Mouse (Mus musculus) hindbrain, embryonic 12.5 days (tissue): ENCODE data around the gene Hist1h3f. TPM values are rescaled to one million over a fixed set of nuclear protein-coding genes. Genes with fewer than 3 reads are reported as not detected.
"Not testable (repeated sequence)": the region's sequence is repeated elsewhere in the genome, so short reads cannot be mapped to it uniquely, and the experiment has no call there.

Experiments
- ATAC-seq: fragments of 200-750 bp; cut with Nextera tagmentation; 2 replicates; pipeline ENCODE4 v1.8.0; 2017; ENCODE audit warnings: moderate TSS enrichment; ENCODE audit not compliant: low FRiP score
- H3K27ac ChIP-seq: fragments of 300-500 bp; sonication (generic); 2 replicates; pipeline ENCODE4 v1.5.1; 2016; ENCODE audit warnings: mild to moderate bottlenecking
- H3K27me3 ChIP-seq: fragments of 300-500 bp; sonication (generic); 2 replicates; pipeline ENCODE4 v1.6.1; 2016; ENCODE audit warnings: mild to moderate bottlenecking
- H3K36me3 ChIP-seq: fragments of 300-500 bp; sonication (generic); 2 replicates; pipeline ENCODE4 v1.6.1; 2016; ENCODE audit warnings: mild to moderate bottlenecking
- H3K4me1 ChIP-seq: fragments of 300-500 bp; sonication (generic); 2 replicates; pipeline ENCODE4 v1.6.1; 2016
- H3K4me2 ChIP-seq: fragments of 300-500 bp; sonication (generic); replicated peaks from 2 replicates; pipeline ENCODE4 v1.6.1; 2016; ENCODE audit warnings: mild to moderate bottlenecking
- H3K4me3 ChIP-seq: fragments of 300-500 bp; sonication (generic); 2 replicates; pipeline ENCODE4 v1.5.1; 2016; ENCODE audit warnings: mild to moderate bottlenecking
- H3K9ac ChIP-seq: fragments of 300-500 bp; sonication (generic); 2 replicates; pipeline ENCODE4 v1.6.1; 2016; ENCODE audit warnings: mild to moderate bottlenecking, moderate library complexity
- H3K9me3 ChIP-seq: fragments of 300-500 bp; sonication (generic); replicated peaks from 2 replicates; pipeline ENCODE4 v1.6.1; 2016; ENCODE audit warnings: mild to moderate bottlenecking
- WGBS: fragments of 180-500 bp; shearing (Covaris S2); methylation state at CpG from one replicate; pipeline ENCODE4 v1.1.7; 2016; 5-methylcytosine and 5-hydroxymethylcytosine counted together
- microRNA-seq: library from miRNA; unstranded; fragments of <30 nt; microRNA quantifications from one replicate; pipeline ENCODE4, GENCODE M21; 2017
- polyA plus RNA-seq: library from polyadenylated mRNA; unstranded; fragments of >200 nt; fragmentation: Nextera tagmentation; extraction: Ambion mirVana; gene quantifications from 2 replicates; pipeline ENCODE4 v1.2.1, GENCODE M21; 2016

Gene Hist1h3f
- polyA plus RNA-seq, 1 experiment from 2014 or later, result 1.4 TPM

GRCm38 (mm10) chr13:23585029-23585441 is 41.2 kb downstream of the Hist1h3f start:
- H3K4me1 ChIP-seq, result peaks cover 24% of the 10 kb centered on the region
- H3K4me3 ChIP-seq, result peak overlapping the region; percentile 37
- peak; percentile 23; the same call in 1 of the 2 replicates for ATAC-seq
- peak overlapping the region; percentile 69 for H3K4me2 ChIP-seq
- H3K9ac ChIP-seq, result peak overlapping the region; percentile 75
- H3K9me3 ChIP-seq, result no peaks in the 10 kb centered on the region
- H3K27ac ChIP-seq, result peak overlapping the region; percentile 94
- H3K36me3 ChIP-seq, result no peaks in the 10 kb centered on the region
- no peaks in the 10 kb centered on the region for H3K27me3 ChIP-seq
- WGBS, result under 1% methylated on average over 21 of the region's 21 CpGs

GRCm38 (mm10) chr13:23585442-23586098 is 41.7 kb downstream of the Hist1h3f start:
- not testable (repeated sequence) for H3K9me3 ChIP-seq, H3K36me3 ChIP-seq, H3K27me3 ChIP-seq
- ATAC-seq, result peak; percentile 91
- H3K27ac ChIP-seq, result peak overlapping the region; percentile 94
- WGBS, result 0% methylated on average over 23 of the region's 36 CpGs
- H3K4me2 ChIP-seq, result peak overlapping the region; percentile 69
- peak overlapping the region; percentile 37 for H3K4me3 ChIP-seq
- H3K9ac ChIP-seq, result peak overlapping the region; percentile 75
- peaks cover 24% of the 10 kb centered on the region for H3K4me1 ChIP-seq

- no peak for ATAC-seq
- peaks cover 24% of the 10 kb centered on the region for H3K4me1 ChIP-seq
- H3K27ac ChIP-seq, result peak overlapping the region; percentile 94
- 3% methylated on average over 22 of the region's 22 CpGs for WGBS
- peak overlapping the region; percentile 49 for H3K9ac ChIP-seq
- H3K27me3 ChIP-seq, result no peaks in the 10 kb centered on the region
- H3K36me3 ChIP-seq, result no peaks in the 10 kb centered on the region
- H3K9me3 ChIP-seq, result no peaks in the 10 kb centered on the region
- peak overlapping the region; percentile 37 for H3K4me3 ChIP-seq
- peak overlapping the region; percentile 69 for H3K4me2 ChIP-seq
These were observed 42.5 kb downstream of the Hist1h3f start for GRCm38 (mm10) chr13:23586099-23586939.

DNA sequence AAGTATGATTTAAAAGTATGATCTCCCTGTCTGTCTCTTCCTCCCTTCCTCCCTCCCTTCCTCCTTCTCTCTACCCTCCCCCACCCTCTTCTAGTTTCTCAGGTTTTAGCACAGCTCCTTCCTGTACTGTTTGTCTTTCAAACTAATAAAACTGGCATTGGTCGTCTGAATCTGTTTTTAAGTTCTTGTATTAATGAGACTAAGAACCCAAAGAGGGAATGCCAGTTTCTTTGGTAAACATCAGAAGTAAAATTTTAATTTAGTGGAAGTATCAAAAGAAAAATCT is 43.0 kb downstream of the Hist1h3f start:
- peaks cover 22% of the 10 kb centered on the region for H3K4me1 ChIP-seq
- H3K27me3 ChIP-seq, result no peaks in the 10 kb centered on the region
- peak overlapping the region; percentile 87 for H3K27ac ChIP-seq
- 9% methylated on average over 1 of the region's 1 CpGs for WGBS
- ATAC-seq, result no peak
- H3K4me3 ChIP-seq, result peak overlapping the region; percentile 24; the same call in 1 of the 2 replicates
- peak overlapping the region; percentile 49; the same call in 1 of the 2 replicates for H3K9ac ChIP-seq
- no peaks in the 10 kb centered on the region for H3K36me3 ChIP-seq
- H3K9me3 ChIP-seq, result no peaks in the 10 kb centered on the region
- H3K4me2 ChIP-seq, result peak overlapping the region; percentile 69

DNA sequence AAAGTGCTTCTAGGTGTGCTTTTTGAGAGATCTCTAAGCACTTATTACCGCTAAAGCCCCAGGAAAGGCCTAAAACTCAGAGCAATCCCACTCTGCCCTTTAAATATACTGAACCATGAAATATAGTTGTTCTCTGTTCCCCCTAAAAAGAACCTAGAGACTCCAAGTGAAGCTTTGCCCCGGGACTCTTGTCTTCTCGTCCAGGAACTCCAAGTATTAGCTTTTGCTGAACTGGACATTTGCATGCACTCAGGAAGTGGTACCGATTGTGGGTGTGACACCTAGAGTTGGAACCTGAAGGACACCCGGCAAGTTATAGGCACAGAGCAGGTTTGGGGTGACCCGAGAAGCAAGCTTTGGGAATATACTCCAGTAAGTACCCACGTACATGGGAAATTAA is 47.4 kb downstream of the Hist1h3f start:
- peaks cover 2% of the 10 kb centered on the region; the same call in 1 of the 2 replicates for H3K4me1 ChIP-seq
- H3K27ac ChIP-seq, result no peak overlapping the region
- no peak overlapping the region for H3K9ac ChIP-seq
- no peak overlapping the region for H3K4me2 ChIP-seq
- ATAC-seq, result no peak
- no peaks in the 10 kb centered on the region for H3K9me3 ChIP-seq
- H3K27me3 ChIP-seq, result no peaks in the 10 kb centered on the region
- H3K4me3 ChIP-seq, result no peak overlapping the region
- WGBS, result 92% methylated on average over 7 of the region's 7 CpGs
- H3K36me3 ChIP-seq, result no peaks in the 10 kb centered on the region

- H3K36me3 ChIP-seq, ATAC-seq, H3K9ac ChIP-seq, H3K9me3 ChIP-seq, H3K4me2 ChIP-seq, H3K27me3 ChIP-seq, H3K4me3 ChIP-seq, H3K4me1 ChIP-seq, H3K27ac ChIP-seq: not testable (repeated sequence)
- WGBS, result 88% methylated on average over 7 of the region's 7 CpGs
These were observed 48.0 kb downstream of the Hist1h3f start for GRCm38 (mm10) chr13:23591886-23592285.

DNA sequence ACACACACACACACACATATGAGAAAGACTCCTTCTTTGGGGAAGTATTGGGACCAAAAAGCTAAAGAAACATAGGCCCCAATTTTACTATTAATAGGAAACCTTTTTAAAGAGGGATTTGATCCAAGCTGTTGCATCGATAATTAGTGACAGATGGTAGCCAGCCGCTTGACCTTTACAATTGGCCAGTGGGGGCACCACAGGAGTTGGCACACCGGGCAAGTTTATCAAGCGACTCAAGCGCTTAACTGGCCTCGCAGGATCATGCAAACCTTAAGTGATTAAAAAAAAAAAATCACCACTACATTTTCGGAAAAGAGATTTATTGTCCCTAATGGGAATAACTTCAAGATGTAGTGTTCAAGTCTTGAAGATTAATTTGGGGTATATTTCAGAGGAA is 48.8 kb downstream of the Hist1h3f start:
- H3K27ac ChIP-seq, result no peak overlapping the region
- no peak for ATAC-seq
- 82% methylated on average over 7 of the region's 7 CpGs for WGBS
- no peak overlapping the region for H3K4me2 ChIP-seq
- H3K9ac ChIP-seq, result no peak overlapping the region
- H3K4me3 ChIP-seq, result no peak overlapping the region
- no peaks in the 10 kb centered on the region for H3K27me3 ChIP-seq
- no peaks in the 10 kb centered on the region for H3K36me3 ChIP-seq
- no peaks in the 10 kb centered on the region for H3K9me3 ChIP-seq
- H3K4me1 ChIP-seq, result no peaks in the 10 kb centered on the region

GRCm38 (mm10) chr13:23593051-23593770 is 49.4 kb downstream of the Hist1h3f start:
- 82% methylated on average over 5 of the region's 5 CpGs for WGBS
- no peak for ATAC-seq
- Histone ChIP-seq H3K9me3 (no peaks in the 10 kb centered on the region), H3K27me3 (no peaks in the 10 kb centered on the region), H3K27ac (no peak overlapping the region), H3K4me3 (no peak overlapping the region), H3K9ac (no peak overlapping the region), H3K36me3 (no peaks in the 10 kb centered on the region), H3K4me1 (no peaks in the 10 kb centered on the region), H3K4me2 (no peak overlapping the region)

Small RNA genes within 50 kb of the gene (microRNA-seq; reads per million reads assigned to microRNA genes)
- gene Gm44297 (not detected), gene Gm44359 (not detected), gene Gm44394 (not detected), gene n-TStga1 (0.81 reads per million)

Other genes starting within 250 kb of the Hist1h3f start
- gene Zfp322a, start 174.8 kb upstream of the Hist1h3f start, polyA plus RNA-seq, result 58.9 and 63.2 TPM in 2 replicates
- gene Abt1, start 120.2 kb upstream of the Hist1h3f start, polyA plus RNA-seq, result 11.6 and 12.0 TPM in 2 replicates
- 0.12 TPM in 1 of 2 replicates, not detected in the other for gene Btn1a1, start 78.2 kb upstream of the Hist1h3f start, polyA plus RNA-seq
- gene Btn2a2, start 55.2 kb upstream of the Hist1h3f start, polyA plus RNA-seq, result 0.34 and 0.43 TPM in 2 replicates
- gene Hist1h4h, start 13.0 kb upstream of the Hist1h3f start, polyA plus RNA-seq, result 5.7 and 6.9 TPM in 2 replicates
- 5.2 TPM in 1 of 2 replicates, not detected in the other for gene Hist1h2af, start 10.1 kb upstream of the Hist1h3f start, polyA plus RNA-seq
- gene Hist1h3g, start 8.6 kb upstream of the Hist1h3f start, polyA plus RNA-seq, result 2.2 and 4.4 TPM in 2 replicates
- gene Hist1h2bh, start 660 bp upstream of the Hist1h3f start, polyA plus RNA-seq, result 0.37 and 0.57 TPM in 2 replicates
- gene Hist1h4f, start 7.6 kb downstream of the Hist1h3f start, polyA plus RNA-seq, result 1.4 TPM in 1 of 2 replicates, not detected in the other
- 0.23 and 0.39 TPM in 2 replicates for gene Hist1h1d, start 9.2 kb downstream of the Hist1h3f start, polyA plus RNA-seq
- 4.4 and 5.6 TPM in 2 replicates for gene Hist1h3e, start 18.3 kb downstream of the Hist1h3f start, polyA plus RNA-seq
- 67.4 and 81.6 TPM in 2 replicates for gene Hist1h2ae, start 27.2 kb downstream of the Hist1h3f start, polyA plus RNA-seq
- gene Hist1h2bg, start 27.3 kb downstream of the Hist1h3f start, polyA plus RNA-seq, result 4.8 and 7.1 TPM in 2 replicates
- 4.4 and 7.2 TPM in 2 replicates for gene Hist1h2bf, start 30.1 kb downstream of the Hist1h3f start, polyA plus RNA-seq
- gene Hist1h2ad, start 30.3 kb downstream of the Hist1h3f start, polyA plus RNA-seq, result 0.46 and 2.5 TPM in 2 replicates
- 2.2 and 4.8 TPM in 2 replicates for gene Hist1h3d, start 31.7 kb downstream of the Hist1h3f start, polyA plus RNA-seq
- gene Hist1h4d, start 37.5 kb downstream of the Hist1h3f start, polyA plus RNA-seq, result 66.9 and 82.3 TPM in 2 replicates
- 1.9 and 2.2 TPM in 2 replicates for gene Hist1h2be, start 77.1 kb downstream of the Hist1h3f start, polyA plus RNA-seq
- gene Hist1h1e, start 78.5 kb downstream of the Hist1h3f start, polyA plus RNA-seq, result 17.0 and 18.8 TPM in 2 replicates
- gene Hist1h2ac, start 139.9 kb downstream of the Hist1h3f start, polyA plus RNA-seq, result 0.72 and 0.93 TPM in 2 replicates
- gene Hist1h2bc, start 140.1 kb downstream of the Hist1h3f start, polyA plus RNA-seq, result 25.1 and 26.1 TPM in 2 replicates
- gene Hist1h1t, start 151.8 kb downstream of the Hist1h3f start, polyA plus RNA-seq, result not detected in 2 replicates
- 3.6 and 4.2 TPM in 2 replicates for gene Hist1h4c, start 154.4 kb downstream of the Hist1h3f start, polyA plus RNA-seq
- gene Hfe, start 166.8 kb downstream of the Hist1h3f start, polyA plus RNA-seq, result 4.9 and 5.2 TPM in 2 replicates
- 15.0 and 15.4 TPM in 2 replicates for gene Hist1h1c, start 194.8 kb downstream of the Hist1h3f start, polyA plus RNA-seq
- 9.7 and 11.6 TPM in 2 replicates for gene Hist1h3c, start 201.6 kb downstream of the Hist1h3f start, polyA plus RNA-seq
- 2.2 and 2.9 TPM in 2 replicates for gene Hist1h2bb, start 202.7 kb downstream of the Hist1h3f start, polyA plus RNA-seq
- 22.4 and 45.2 TPM in 2 replicates for gene Hist1h2ab, start 207.1 kb downstream of the Hist1h3f start, polyA plus RNA-seq
- gene Hist1h3b, start 208.2 kb downstream of the Hist1h3f start, polyA plus RNA-seq, result 4.5 and 11.1 TPM in 2 replicates
- 5.0 and 5.5 TPM in 2 replicates for gene Hist1h4b, start 213.0 kb downstream of the Hist1h3f start, polyA plus RNA-seq
- 0.72 TPM in 1 of 2 replicates, not detected in the other for gene Hist1h4a, start 217.2 kb downstream of the Hist1h3f start, polyA plus RNA-seq
- gene Hist1h3a, start 218.3 kb downstream of the Hist1h3f start, polyA plus RNA-seq, result 3.3 and 6.1 TPM in 2 replicates
- 2.4 and 2.7 TPM in 2 replicates for gene Hist1h1a, start 219.6 kb downstream of the Hist1h3f start, polyA plus RNA-seq
- gene Trim38, start 225.9 kb downstream of the Hist1h3f start, polyA plus RNA-seq, result not detected in 2 replicates